Mouse (Mus musculus): Measurements from ENCODE around the gene Stxbp4. TPM values are rescaled to one million over a fixed set of nuclear protein-coding genes. Genes with fewer than 3 reads are reported as not detected.

Gene Stxbp4
- polyA plus RNA-seq, 1 experiment from 2014 or later: 19.4 TPM

DNA sequence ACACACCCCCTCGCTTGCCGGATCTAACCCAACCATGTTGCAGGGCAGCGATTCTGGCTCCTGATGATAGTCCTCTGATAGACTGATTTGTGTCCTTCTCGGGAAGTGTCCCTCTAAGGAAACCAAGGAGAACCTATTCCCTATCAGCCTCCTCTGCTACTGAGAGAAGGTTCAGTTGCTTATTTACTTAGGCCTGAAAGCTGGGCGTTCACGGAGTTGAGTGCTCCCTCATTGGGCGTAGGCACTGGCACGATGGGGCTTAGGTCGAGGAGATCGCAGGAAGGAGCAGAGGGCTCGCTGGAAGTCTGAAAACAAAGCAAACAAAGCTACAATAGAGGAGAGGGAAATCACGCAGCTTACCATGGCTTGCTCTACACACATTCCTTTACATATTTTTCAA lies 19.6 kb upstream of the Stxbp4 start:
- Histone ChIP-seq H3K27ac (ENCODE audit: low read length) (no peak overlapping the region), H3K4me1 (replicated peaks; ENCODE audit: control insufficient read depth, insufficient read depth, low read length) (no peaks in the 10 kb centered on the region), H3K36me3 (ENCODE audit: control insufficient read depth, insufficient read depth) (0 out of 2 replicates have a peak, but pooled peaks cover 3% of the 10 kb centered on the region), H3K27me3 (replicated peaks; ENCODE audit: control insufficient read depth, insufficient read depth, low read length) (no peaks in the 10 kb centered on the region), H3K4me3 (replicated peaks; ENCODE audit: low read length) (no peak overlapping the region), H3K9ac (replicated peaks; ENCODE audit: low read depth, low read length) (no peak overlapping the region), H3K9me3 (ENCODE audit: control insufficient read depth, low read length) (no peaks in the 10 kb centered on the region), H3K4me2 (ENCODE audit: low read length) (no peak overlapping the region)
- 96% methylated on average over 12 of the region's 12 CpGs for WGBS
- ATAC-seq: no peak

DNA sequence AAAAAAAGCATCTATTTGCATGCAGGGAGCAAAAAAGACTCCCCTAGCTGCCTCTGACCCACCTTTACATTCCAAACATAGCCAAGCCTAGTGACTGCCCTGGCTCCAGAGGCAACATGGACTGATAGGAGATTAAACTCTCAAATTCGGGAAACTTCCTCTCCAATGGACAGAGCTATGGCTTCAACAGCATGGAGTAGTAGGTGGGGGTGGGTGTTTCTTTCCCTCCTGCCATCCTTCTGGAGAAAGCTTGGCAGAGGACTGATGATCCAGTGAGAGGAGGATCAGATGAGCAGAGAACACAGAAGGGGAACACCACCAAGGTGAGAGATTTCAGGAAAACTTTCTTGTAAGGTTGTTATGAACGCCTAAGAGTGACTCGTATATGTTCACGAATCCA lies 14.7 kb upstream of the Stxbp4 start:
- Histone ChIP-seq H3K9ac (replicated peaks; ENCODE audit: low read depth, low read length) (no peak overlapping the region), H3K4me3 (replicated peaks; ENCODE audit: low read length) (no peak overlapping the region), H3K4me2 (ENCODE audit: low read length) (no peak overlapping the region), H3K27me3 (replicated peaks; ENCODE audit: control insufficient read depth, insufficient read depth, low read length) (no peaks in the 10 kb centered on the region), H3K36me3 (ENCODE audit: control insufficient read depth, insufficient read depth) (peaks cover 8% of the 10 kb centered on the region), H3K4me1 (replicated peaks; ENCODE audit: control insufficient read depth, insufficient read depth, low read length) (no peaks in the 10 kb centered on the region), H3K27ac (ENCODE audit: low read length) (no peak overlapping the region), H3K9me3 (ENCODE audit: control insufficient read depth, low read length) (no peaks in the 10 kb centered on the region)
- no peak for ATAC-seq
- WGBS: 96% methylated on average over 4 of the region's 4 CpGs

DNA sequence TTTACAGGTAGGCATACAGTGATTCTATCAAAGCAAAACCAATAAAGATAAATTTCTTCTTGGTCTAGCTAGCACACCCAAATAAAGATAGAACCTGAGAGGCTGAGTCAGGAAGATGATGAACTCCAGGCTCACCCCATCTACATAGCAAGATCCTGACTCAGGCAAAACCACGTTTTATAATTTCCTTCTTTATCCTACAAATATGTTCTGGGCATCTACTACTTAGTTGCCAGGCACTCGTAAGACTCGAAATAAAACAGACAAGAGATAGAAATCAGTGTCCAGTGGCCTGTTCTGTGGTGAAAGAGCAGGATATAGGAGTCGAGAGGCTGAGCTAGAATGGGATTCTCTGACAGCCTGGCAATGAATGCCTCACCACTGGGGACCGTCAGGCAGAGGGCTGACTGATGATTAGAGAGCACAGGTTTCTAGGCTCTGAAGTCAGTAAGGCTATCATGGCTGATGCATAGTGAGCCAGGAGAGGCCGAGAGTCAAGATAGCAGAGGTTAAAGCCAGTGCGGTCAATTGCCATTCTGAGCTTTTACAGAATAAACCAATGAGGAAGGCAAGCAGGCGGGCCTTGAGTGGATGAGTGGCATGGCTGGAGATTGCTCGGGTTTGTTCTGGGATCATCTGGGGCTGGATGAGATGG lies 12.5 kb upstream of the Stxbp4 start:
- no peak overlapping the region for H3K4me3 ChIP-seq (replicated peaks; ENCODE audit: low read length)
- H3K4me2 ChIP-seq (ENCODE audit: low read length): no peak overlapping the region
- no peak overlapping the region for H3K9ac ChIP-seq (replicated peaks; ENCODE audit: low read depth, low read length)
- H3K27me3 ChIP-seq (replicated peaks; ENCODE audit: control insufficient read depth, insufficient read depth, low read length): no peaks in the 10 kb centered on the region
- WGBS: 88% methylated on average over 9 of the region's 9 CpGs
- H3K9me3 ChIP-seq (ENCODE audit: control insufficient read depth, low read length): no peaks in the 10 kb centered on the region
- peaks cover 16% of the 10 kb centered on the region for H3K36me3 ChIP-seq (ENCODE audit: control insufficient read depth, insufficient read depth)
- H3K4me1 ChIP-seq (replicated peaks; ENCODE audit: control insufficient read depth, insufficient read depth, low read length): no peaks in the 10 kb centered on the region
- no peak overlapping the region for H3K27ac ChIP-seq (ENCODE audit: low read length)
- no peak for ATAC-seq

DNA sequence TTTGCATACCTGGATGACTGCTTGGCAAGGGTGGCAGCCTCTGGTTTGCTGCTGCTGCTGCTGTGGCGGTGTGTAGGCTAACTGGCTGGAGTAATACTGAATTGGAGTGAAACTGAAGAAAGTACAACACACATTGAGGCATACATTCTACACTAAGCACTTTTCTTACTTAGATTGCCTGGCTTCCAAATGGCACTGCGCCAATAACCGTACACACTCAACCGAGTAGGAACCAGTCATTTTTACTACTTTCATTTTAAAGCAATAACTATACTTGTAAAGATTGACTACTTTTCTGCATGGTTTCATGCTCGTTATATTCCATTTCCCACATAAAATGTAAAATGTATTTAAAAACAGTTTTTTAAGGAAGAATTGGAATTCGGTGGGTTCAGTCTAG lies 11.9 kb upstream of the Stxbp4 start:
- 79% methylated on average over 6 of the region's 6 CpGs for WGBS
- ATAC-seq: no peak
- Histone ChIP-seq H3K4me1 (replicated peaks; ENCODE audit: control insufficient read depth, insufficient read depth, low read length) (no peaks in the 10 kb centered on the region), H3K4me3 (replicated peaks; ENCODE audit: low read length) (no peak overlapping the region), H3K9me3 (ENCODE audit: control insufficient read depth, low read length) (no peaks in the 10 kb centered on the region), H3K4me2 (ENCODE audit: low read length) (no peak overlapping the region), H3K9ac (replicated peaks; ENCODE audit: low read depth, low read length) (no peak overlapping the region), H3K27ac (ENCODE audit: low read length) (no peak overlapping the region), H3K36me3 (ENCODE audit: control insufficient read depth, insufficient read depth) (peaks cover 17% of the 10 kb centered on the region), H3K27me3 (replicated peaks; ENCODE audit: control insufficient read depth, insufficient read depth, low read length) (no peaks in the 10 kb centered on the region)

DNA sequence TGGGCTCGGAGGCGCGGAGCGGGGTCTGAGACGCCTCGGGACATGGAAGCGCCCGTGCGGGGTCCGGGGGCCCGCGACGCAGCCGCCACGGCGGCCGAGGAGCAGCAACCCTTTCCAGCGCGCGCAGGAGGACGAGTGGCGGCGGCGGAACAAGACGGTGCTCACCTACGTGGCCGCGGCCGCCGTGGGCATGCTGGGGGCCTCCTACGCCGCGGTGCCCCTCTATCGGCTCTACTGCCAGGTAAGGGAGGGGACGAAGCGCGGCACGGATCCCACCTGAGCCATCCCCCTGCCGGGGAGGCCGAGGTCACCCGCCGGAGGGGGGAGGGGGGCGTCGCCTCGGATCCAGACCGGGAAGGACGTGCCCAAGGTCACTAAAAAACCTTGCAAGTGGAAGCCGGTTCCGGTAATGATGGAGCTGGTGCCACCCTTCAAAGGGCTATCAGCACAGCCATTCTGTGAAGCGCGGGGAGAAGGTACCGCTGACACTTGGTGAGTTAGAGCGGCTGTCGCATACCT lies 487 bp upstream of the Stxbp4 start:
- peak; percentile 18 for ATAC-seq
- H3K4me2 ChIP-seq (ENCODE audit: low read length): peak overlapping the region; percentile 75
- H3K9me3 ChIP-seq (ENCODE audit: control insufficient read depth, low read length): no peaks in the 10 kb centered on the region
- H3K4me1 ChIP-seq (replicated peaks; ENCODE audit: control insufficient read depth, insufficient read depth, low read length): peaks cover 14% of the 10 kb centered on the region
- peak overlapping the region; percentile 92 for H3K27ac ChIP-seq (ENCODE audit: low read length)
- WGBS: under 1% methylated on average over 46 of the region's 54 CpGs
- peak overlapping the region; percentile 99 for H3K9ac ChIP-seq (replicated peaks; ENCODE audit: low read depth, low read length)
- peak overlapping the region; percentile 62 for H3K4me3 ChIP-seq (replicated peaks; ENCODE audit: low read length)
- no peaks in the 10 kb centered on the region for H3K27me3 ChIP-seq (replicated peaks; ENCODE audit: control insufficient read depth, insufficient read depth, low read length)
- H3K36me3 ChIP-seq (ENCODE audit: control insufficient read depth, insufficient read depth): no peaks in the 10 kb centered on the region; the same call in 1 of the 2 replicates

DNA sequence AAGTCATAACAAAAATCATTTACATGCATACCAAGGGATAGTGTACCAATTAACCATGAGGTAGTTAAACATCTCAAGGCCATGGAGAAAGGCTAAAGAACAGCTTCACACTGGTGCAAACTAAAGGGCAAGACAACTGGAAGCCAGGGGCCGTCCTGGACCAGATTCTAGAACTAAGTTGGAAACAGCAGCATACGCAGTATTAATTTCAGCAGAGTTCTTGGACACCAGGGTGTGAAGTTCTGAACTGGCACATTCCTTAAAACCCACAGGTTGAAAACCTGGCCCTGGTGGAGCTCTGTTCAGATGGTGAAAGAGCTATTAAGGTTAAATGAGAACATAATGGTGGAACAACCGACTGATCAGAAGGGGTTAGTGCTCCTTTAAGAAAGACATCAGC lies 3.2 kb downstream of the Stxbp4 start:
- Histone ChIP-seq H3K4me1 (replicated peaks; ENCODE audit: control insufficient read depth, insufficient read depth, low read length) (peaks cover 10% of the 10 kb centered on the region), H3K36me3 (ENCODE audit: control insufficient read depth, insufficient read depth) (no peaks in the 10 kb centered on the region), H3K27ac (ENCODE audit: low read length) (no peak overlapping the region), H3K9me3 (ENCODE audit: control insufficient read depth, low read length) (no peaks in the 10 kb centered on the region), H3K9ac (replicated peaks; ENCODE audit: low read depth, low read length) (no peak overlapping the region), H3K4me2 (ENCODE audit: low read length) (no peak overlapping the region), H3K27me3 (replicated peaks; ENCODE audit: control insufficient read depth, insufficient read depth, low read length) (no peaks in the 10 kb centered on the region), H3K4me3 (replicated peaks; ENCODE audit: low read length) (no peak overlapping the region)
- no peak for ATAC-seq
- 90% methylated on average over 3 of the region's 3 CpGs for WGBS

GRCm38 (mm10) chr11:90632480-90632879 lies 5.4 kb downstream of the Stxbp4 start:
- WGBS: 78% methylated on average over 2 of the region's 2 CpGs
- no peak for ATAC-seq
- no peaks in the 10 kb centered on the region for H3K9me3 ChIP-seq (ENCODE audit: control insufficient read depth, low read length)
- peaks cover 5% of the 10 kb centered on the region for H3K4me1 ChIP-seq (replicated peaks; ENCODE audit: control insufficient read depth, insufficient read depth, low read length)
- no peaks in the 10 kb centered on the region for H3K36me3 ChIP-seq (ENCODE audit: control insufficient read depth, insufficient read depth)
- no peak overlapping the region for H3K4me2 ChIP-seq (ENCODE audit: low read length)
- no peak overlapping the region for H3K27ac ChIP-seq (ENCODE audit: low read length)
- H3K9ac ChIP-seq (replicated peaks; ENCODE audit: low read depth, low read length): no peak overlapping the region
- no peaks in the 10 kb centered on the region for H3K27me3 ChIP-seq (replicated peaks; ENCODE audit: control insufficient read depth, insufficient read depth, low read length)
- H3K4me3 ChIP-seq (replicated peaks; ENCODE audit: low read length): no peak overlapping the region

GRCm38 (mm10) chr11:90627751-90628150 lies 10.1 kb downstream of the Stxbp4 start:
- no peaks in the 10 kb centered on the region for H3K9me3 ChIP-seq (ENCODE audit: control insufficient read depth, low read length)
- H3K4me3 ChIP-seq (replicated peaks; ENCODE audit: low read length): no peak overlapping the region
- 87% methylated on average over 1 of the region's 1 CpGs for WGBS
- no peaks in the 10 kb centered on the region for H3K4me1 ChIP-seq (replicated peaks; ENCODE audit: control insufficient read depth, insufficient read depth, low read length)
- no peak overlapping the region for H3K9ac ChIP-seq (replicated peaks; ENCODE audit: low read depth, low read length)
- no peak for ATAC-seq
- H3K27me3 ChIP-seq (replicated peaks; ENCODE audit: control insufficient read depth, insufficient read depth, low read length): no peaks in the 10 kb centered on the region
- no peak overlapping the region for H3K27ac ChIP-seq (ENCODE audit: low read length)
- no peak overlapping the region for H3K4me2 ChIP-seq (ENCODE audit: low read length)
- no peaks in the 10 kb centered on the region for H3K36me3 ChIP-seq (ENCODE audit: control insufficient read depth, insufficient read depth)

DNA sequence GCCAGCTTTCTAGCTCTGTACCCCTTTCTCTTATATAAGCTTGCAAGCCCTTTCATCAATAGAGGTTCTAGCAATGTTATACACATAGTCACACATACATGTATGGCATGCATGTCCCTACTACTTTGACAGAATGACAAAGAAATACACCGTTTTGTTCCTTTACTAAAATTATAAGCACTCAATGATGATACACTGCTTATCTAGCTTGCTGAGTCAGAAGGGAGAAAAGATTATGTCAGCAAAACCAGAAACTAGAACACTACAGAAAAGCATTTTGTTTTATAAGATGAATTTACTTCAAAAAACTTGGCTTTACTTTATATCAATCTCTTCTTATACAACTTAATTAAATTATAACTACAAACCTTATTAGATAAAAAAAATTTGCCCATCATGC lies 12.7 kb downstream of the Stxbp4 start:
- no peak overlapping the region for H3K9ac ChIP-seq (replicated peaks; ENCODE audit: low read depth, low read length)
- ATAC-seq: no peak
- no peaks in the 10 kb centered on the region for H3K9me3 ChIP-seq (ENCODE audit: control insufficient read depth, low read length)
- no peak overlapping the region for H3K4me3 ChIP-seq (replicated peaks; ENCODE audit: low read length)
- H3K4me2 ChIP-seq (ENCODE audit: low read length): no peak overlapping the region
- H3K4me1 ChIP-seq (replicated peaks; ENCODE audit: control insufficient read depth, insufficient read depth, low read length): no peaks in the 10 kb centered on the region
- no peak overlapping the region for H3K27ac ChIP-seq (ENCODE audit: low read length)
- WGBS: 87% methylated on average over 1 of the region's 1 CpGs
- no peaks in the 10 kb centered on the region for H3K36me3 ChIP-seq (ENCODE audit: control insufficient read depth, insufficient read depth)
- no peaks in the 10 kb centered on the region for H3K27me3 ChIP-seq (replicated peaks; ENCODE audit: control insufficient read depth, insufficient read depth, low read length)

DNA sequence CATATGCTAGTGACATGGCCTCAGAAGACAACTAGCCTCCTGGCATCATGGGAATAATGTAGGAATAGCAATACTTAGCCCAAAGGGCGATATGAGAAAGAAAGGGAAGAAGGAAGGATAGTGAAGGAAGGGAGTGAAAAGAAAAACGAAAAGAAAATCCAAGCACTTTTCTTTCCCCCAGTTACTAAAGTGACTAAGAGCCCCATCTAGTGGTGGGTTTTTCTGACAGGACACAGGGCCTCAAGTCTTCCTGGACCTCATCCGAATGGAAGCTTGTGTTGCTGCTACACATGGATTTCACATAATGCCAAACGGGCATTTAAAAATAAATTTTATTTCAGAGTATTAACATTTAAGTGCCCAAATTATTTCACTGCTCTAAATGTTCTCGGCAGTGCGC lies 14.4 kb downstream of the Stxbp4 start:
- H3K36me3 ChIP-seq (ENCODE audit: control insufficient read depth, insufficient read depth): no peaks in the 10 kb centered on the region
- H3K9ac ChIP-seq (replicated peaks; ENCODE audit: low read depth, low read length): no peak overlapping the region
- no peaks in the 10 kb centered on the region for H3K4me1 ChIP-seq (replicated peaks; ENCODE audit: control insufficient read depth, insufficient read depth, low read length)
- 55% methylated on average over 6 of the region's 6 CpGs for WGBS
- H3K27me3 ChIP-seq (replicated peaks; ENCODE audit: control insufficient read depth, insufficient read depth, low read length): no peaks in the 10 kb centered on the region
- no peak overlapping the region for H3K27ac ChIP-seq (ENCODE audit: low read length)
- H3K4me3 ChIP-seq (replicated peaks; ENCODE audit: low read length): no peak overlapping the region
- H3K4me2 ChIP-seq (ENCODE audit: low read length): no peak overlapping the region
- H3K9me3 ChIP-seq (ENCODE audit: control insufficient read depth, low read length): no peaks in the 10 kb centered on the region
- no peak for ATAC-seq

Data from forebrain, embryonic 16.5 days (tissue).